Mouse (Mus musculus) lung, postnatal 0 days (tissue): ENCODE measurements around the gene Hspa1l. TPM values are rescaled to one million over a fixed set of nuclear protein-coding genes. Genes with fewer than 3 reads are reported as not detected.

ENCODE experiments used
- ATAC-seq: fragments of 200-750 bp; cut with Nextera tagmentation; 2 replicates; pipeline ENCODE4 v1.8.0; 2017; ENCODE audit warnings: moderate library complexity
- DNase-seq: peaks from one replicate; pipeline ENCODE4 v3.0.0-alpha.2; 2016; ENCODE audit warnings: low spot score
- H3K27ac ChIP-seq: fragments of 300-500 bp; sonication (generic); 2 replicates; pipeline ENCODE4 v1.5.1; 2014; ENCODE audit warnings: antibody characterized with exemption, mild to moderate bottlenecking, low read length, mixed read lengths
- H3K27me3 ChIP-seq: fragments of 300-500 bp; sonication (generic); replicated peaks from 2 replicates; pipeline ENCODE4 v1.6.1; 2014; ENCODE audit warnings: low read length, mixed read lengths; ENCODE audit not compliant: insufficient read depth
- H3K36me3 ChIP-seq: fragments of 300-500 bp; sonication (generic); 2 replicates; pipeline ENCODE4 v1.6.1; 2014; ENCODE audit warnings: low read length, mixed read lengths; ENCODE audit not compliant: insufficient read depth
- H3K4me1 ChIP-seq: fragments of 300-500 bp; sonication (generic); 2 replicates; pipeline ENCODE4 v1.6.1; 2014; ENCODE audit warnings: antibody characterized with exemption, low read depth, low read length, mixed read lengths; ENCODE audit not compliant: insufficient read depth
- H3K4me2 ChIP-seq: fragments of 300-500 bp; sonication (generic); replicated peaks from 2 replicates; pipeline ENCODE4 v1.6.1; 2014; ENCODE audit warnings: low read depth, mild to moderate bottlenecking, low read length, moderate library complexity, mixed read lengths
- H3K4me3 ChIP-seq: fragments of 300-500 bp; sonication (generic); 2 replicates; pipeline ENCODE4 v1.5.1; 2014; ENCODE audit warnings: low read depth, low read length
- H3K9ac ChIP-seq: fragments of 300-500 bp; sonication (generic); replicated peaks from 2 replicates; pipeline ENCODE4 v1.6.1; 2014; ENCODE audit warnings: low read depth, mild to moderate bottlenecking
- H3K9me3 ChIP-seq: fragments of 300-500 bp; sonication (generic); 2 replicates; pipeline ENCODE4 v1.6.1; 2016; ENCODE audit warnings: low read length, mixed read lengths
- CTCF ChIP-seq: IDR thresholded peaks from 2 replicates; pipeline ENCODE4 v1.5.1; 2016; ENCODE audit warnings: antibody characterized with exemption, mild to moderate bottlenecking
- EP300 ChIP-seq: IDR thresholded peaks from 2 replicates; pipeline ENCODE4 v1.6.1; 2016; ENCODE audit warnings: antibody characterized with exemption, mild to moderate bottlenecking, control low read depth
- WGBS: fragments of 180-500 bp; shearing (Covaris S2); extraction: QIAGEN DNeasy Blood & Tissue Kit; methylation state at CpG from one replicate; pipeline ENCODE4 v1.1.7; 2014; 5-methylcytosine and 5-hydroxymethylcytosine counted together
- polyA plus RNA-seq: library from polyadenylated mRNA; unstranded; fragments of >200 nt; fragmentation: Nextera tagmentation; extraction: Ambion mirVana; gene quantifications from 2 replicates; pipeline ENCODE4 v1.2.1, GENCODE M21; 2015

Hspa1l gene
- polyA plus RNA-seq, 1 experiment from 2014 or later: 0.79 TPM

- Histone ChIP-seq H3K9ac (no peak within 1 kb of the TSS), H3K9me3 (no peaks in the 10 kb centered on the region), H3K4me1 (peaks cover 3% of the 10 kb centered on the region; the same call in 1 of the 2 replicates), H3K27me3 (no peaks in the 10 kb centered on the region), H3K4me2 (no peak within 1 kb of the TSS), H3K36me3 (no peaks in the 10 kb centered on the region), H3K27ac (no peak within 1 kb of the TSS), H3K4me3 (no peak within 1 kb of the TSS)
- no peak for DNase-seq
- ATAC-seq: no peak
- 54% methylated on average over 12 of the region's 13 CpGs for WGBS
- TF ChIP-seq EP300 (no peak), CTCF (no peak)
These were observed 55.0 kb downstream of the Hspa1l start, which contains the start of gene Sapcd1 for GRCm38 (mm10) chr17:35027277-35028068. TSS of gene Sapcd1 (minus strand) at chr17:35028016.

- no peak for DNase-seq
These were observed 55.8 kb downstream of the Hspa1l start for GRCm38 (mm10) chr17:35028315-35028714.

More at GRCm38 (mm10) chr17:35028315-35028714, 55.8 kb downstream of the Hspa1l start:
- Histone ChIP-seq H3K27ac (no peak overlapping the region), H3K4me3 (no peak overlapping the region), H3K27me3 (no peaks in the 10 kb centered on the region), H3K4me1 (peaks cover 3% of the 10 kb centered on the region; the same call in 1 of the 2 replicates), H3K9ac (no peak overlapping the region), H3K9me3 (no peaks in the 10 kb centered on the region), H3K4me2 (no peak overlapping the region), H3K36me3 (no peaks in the 10 kb centered on the region)
- no peak for ATAC-seq
- TF ChIP-seq EP300 (no peak), CTCF (no peak)
- 52% methylated on average over 2 of the region's 2 CpGs for WGBS

Other genes with a start within 250 kb of the Hspa1l start
- 5.1 and 6.5 TPM in 2 replicates for gene C4b, start 228.8 kb upstream of the Hspa1l start, polyA plus RNA-seq
- gene Cyp21a1, start 168.1 kb upstream of the Hspa1l start, polyA plus RNA-seq: not detected in 2 replicates
- 34.7 and 37.3 TPM in 2 replicates for gene Stk19, start 135.8 kb upstream of the Hspa1l start, polyA plus RNA-seq
- 39.8 and 40.9 TPM in 2 replicates for gene Dxo, start 135.7 kb upstream of the Hspa1l start, polyA plus RNA-seq
- 30.6 and 32.1 TPM in 2 replicates for gene Skiv2l, start 122.5 kb upstream of the Hspa1l start, polyA plus RNA-seq
- 45.0 and 49.0 TPM in 2 replicates for gene Nelfe, start 122.3 kb upstream of the Hspa1l start, polyA plus RNA-seq
- gene Cfb, start 110.2 kb upstream of the Hspa1l start, polyA plus RNA-seq: 8.1 and 10.6 TPM in 2 replicates
- gene Zbtb12, start 93.2 kb upstream of the Hspa1l start, polyA plus RNA-seq: 0.89 and 0.99 TPM in 2 replicates
- gene Gm20547, start 90.7 kb upstream of the Hspa1l start, polyA plus RNA-seq: not detected in 2 replicates
- 11.7 and 13.6 TPM in 2 replicates for gene C2, start 74.4 kb upstream of the Hspa1l start, polyA plus RNA-seq
- 28.7 and 35.6 TPM in 2 replicates for gene Ehmt2, start 74.2 kb upstream of the Hspa1l start, polyA plus RNA-seq
- gene Slc44a4, start 58.2 kb upstream of the Hspa1l start, polyA plus RNA-seq: 7.0 and 7.3 TPM in 2 replicates
- gene Neu1, start 41.5 kb upstream of the Hspa1l start, polyA plus RNA-seq: 31.9 and 34.2 TPM in 2 replicates
- 0.35 and 0.50 TPM in 2 replicates for gene Hspa1b, start 13.5 kb upstream of the Hspa1l start, polyA plus RNA-seq
- gene Gm20481, start 2.8 kb upstream of the Hspa1l start, polyA plus RNA-seq: not detected in 2 replicates
- gene Hspa1a, start 547 bp upstream of the Hspa1l start, polyA plus RNA-seq: 8.2 and 11.9 TPM in 2 replicates
- gene Lsm2, start 9.2 kb downstream of the Hspa1l start, polyA plus RNA-seq: 47.3 and 55.4 TPM in 2 replicates
- gene Vars, start 28.3 kb downstream of the Hspa1l start, polyA plus RNA-seq: 24.6 and 24.7 TPM in 2 replicates
- 0.30 and 0.36 TPM in 2 replicates for gene Vwa7, start 43.9 kb downstream of the Hspa1l start, polyA plus RNA-seq
- gene Sapcd1, start 55.3 kb downstream of the Hspa1l start, polyA plus RNA-seq: 1.7 TPM in 2 replicates
- 1.8 and 2.4 TPM in 2 replicates for gene Msh5, start 74.0 kb downstream of the Hspa1l start, polyA plus RNA-seq
- gene Clic1, start 77.3 kb downstream of the Hspa1l start, polyA plus RNA-seq: 343 and 355 TPM in 2 replicates
- gene Ddah2, start 86.3 kb downstream of the Hspa1l start, polyA plus RNA-seq: 238 and 247 TPM in 2 replicates
- 3.5 and 4.9 TPM in 2 replicates for gene Ly6g6c, start 92.7 kb downstream of the Hspa1l start, polyA plus RNA-seq
- gene Mpig6b, start 93.5 kb downstream of the Hspa1l start, polyA plus RNA-seq: 2.1 and 2.3 TPM in 2 replicates
- 2.8 and 3.1 TPM in 2 replicates for gene Ly6g6e, start 104.2 kb downstream of the Hspa1l start, polyA plus RNA-seq
- gene Ly6g6d, start 105.4 kb downstream of the Hspa1l start, polyA plus RNA-seq: 14.4 and 14.7 TPM in 2 replicates
- gene Ly6g6f, start 112.9 kb downstream of the Hspa1l start, polyA plus RNA-seq: 0.71 and 0.74 TPM in 2 replicates
- gene Abhd16a, start 116.6 kb downstream of the Hspa1l start, polyA plus RNA-seq: 104 and 111 TPM in 2 replicates
- not detected in 2 replicates for gene Ly6g5c, start 135.6 kb downstream of the Hspa1l start, polyA plus RNA-seq
- gene Ly6g5b, start 142.7 kb downstream of the Hspa1l start, polyA plus RNA-seq: 0.60 and 0.69 TPM in 2 replicates
- gene Gpank1, start 148.8 kb downstream of the Hspa1l start, polyA plus RNA-seq: 16.0 and 18.5 TPM in 2 replicates
- gene Csnk2b, start 149.3 kb downstream of the Hspa1l start, polyA plus RNA-seq: 203 and 207 TPM in 2 replicates
- gene D17H6S53E, start 153.7 kb downstream of the Hspa1l start, polyA plus RNA-seq: 14.4 and 16.3 TPM in 2 replicates
- 0.19 and 0.27 TPM in 2 replicates for gene Apom, start 159.3 kb downstream of the Hspa1l start, polyA plus RNA-seq
- gene Bag6, start 162.5 kb downstream of the Hspa1l start, polyA plus RNA-seq: 34.8 and 35.8 TPM in 2 replicates
- 74.1 and 86.0 TPM in 2 replicates for gene Prrc2a, start 192.2 kb downstream of the Hspa1l start, polyA plus RNA-seq
- gene Aif1, start 203.4 kb downstream of the Hspa1l start, polyA plus RNA-seq: 9.9 and 10.3 TPM in 2 replicates
- gene Lst1, start 215.7 kb downstream of the Hspa1l start, polyA plus RNA-seq: 24.8 and 27.5 TPM in 2 replicates
- 2.3 and 3.0 TPM in 2 replicates for gene Ltb, start 221.7 kb downstream of the Hspa1l start, polyA plus RNA-seq
- gene Tnf, start 229.3 kb downstream of the Hspa1l start, polyA plus RNA-seq: 0.95 and 3.7 TPM in 2 replicates
- 0.11 TPM in 1 of 2 replicates, not detected in the other for gene Lta, start 232.6 kb downstream of the Hspa1l start, polyA plus RNA-seq
- gene Gm16181, start 248.1 kb downstream of the Hspa1l start, polyA plus RNA-seq: 0.60 TPM in 1 of 2 replicates, not detected in the other